Mouse (Mus musculus) heart, embryonic 14.5 days (tissue): ENCODE results near the gene Rad21l. TPM values are rescaled to one million over a fixed set of nuclear protein-coding genes. Genes with fewer than 3 reads are reported as not detected.
"Not testable (repeated sequence)": the region's sequence is repeated elsewhere in the genome, so short reads cannot be mapped to it uniquely, and the experiment has no call there.

Source experiments
- ATAC-seq: fragments of 200-750 bp; cut with Nextera tagmentation; 2 replicates; pipeline ENCODE4 v1.8.0; 2017; ENCODE audit warnings: low read depth, moderate TSS enrichment; ENCODE audit not compliant: insufficient number of reproducible peaks, insufficient read depth, low FRiP score
- H3K27ac ChIP-seq, 2 experiments: fragments of 200-500 bp in 1 of 2; fragments of 300-500 bp in 1 of 2; sonication (generic) in 1 of 2; replicated peaks in 1 of 2; 2 replicates each; pipeline ENCODE4 v1.5.1; 2012 to 2014; ENCODE audit warnings: low read depth in 2 of 2, low read length in 2 of 2, control low read depth in 1 of 2, mild to moderate bottlenecking in 1 of 2, mixed read lengths in 1 of 2; ENCODE audit not compliant: control insufficient read depth in 1 of 2, insufficient read depth in 1 of 2
- H3K27me3 ChIP-seq: fragments of 300-500 bp; sonication (generic); 2 replicates; pipeline ENCODE4 v1.6.1; 2014; ENCODE audit warnings: mild to moderate bottlenecking, low read length, control low read depth; ENCODE audit not compliant: control insufficient read depth, insufficient read depth
- H3K36me3 ChIP-seq: fragments of 300-500 bp; sonication (generic); 2 replicates; pipeline ENCODE4 v1.6.1; 2014; ENCODE audit warnings: mild to moderate bottlenecking, control low read depth, low read length, mixed read lengths; ENCODE audit not compliant: control insufficient read depth, insufficient read depth
- H3K4me1 ChIP-seq, 2 experiments: fragments of 200-500 bp in 1 of 2; fragments of 300-500 bp in 1 of 2; sonication (generic) in 1 of 2; 2 replicates each; pipeline ENCODE4 v1.6.1; 2012 to 2014; ENCODE audit warnings: low read length in 2 of 2, control low read depth in 1 of 2, mixed read lengths in 1 of 2; ENCODE audit not compliant: control insufficient read depth in 2 of 2, insufficient read depth in 2 of 2
- H3K4me2 ChIP-seq: fragments of 300-500 bp; sonication (generic); 2 replicates; pipeline ENCODE4 v1.6.1; 2014; ENCODE audit warnings: mild to moderate bottlenecking, low read length
- H3K4me3 ChIP-seq, 2 experiments: fragments of 200-500 bp in 1 of 2; fragments of 300-500 bp in 1 of 2; sonication (generic) in 1 of 2; 2 replicates each; pipeline ENCODE4 v1.5.1; 2012 to 2014; ENCODE audit warnings: low read length in 2 of 2, mild to moderate bottlenecking in 2 of 2, control low read depth in 1 of 2, low read depth in 1 of 2, moderate library complexity in 1 of 2; ENCODE audit not compliant: control insufficient read depth in 1 of 2, insufficient read depth in 1 of 2
- H3K9ac ChIP-seq: fragments of 300-500 bp; sonication (generic); 2 replicates; pipeline ENCODE4 v1.6.1; 2014; ENCODE audit warnings: mild to moderate bottlenecking, low read length
- H3K9me3 ChIP-seq: fragments of 300-500 bp; sonication (generic); 2 replicates; pipeline ENCODE4 v1.6.1; 2016; ENCODE audit warnings: low read length, control low read depth; ENCODE audit not compliant: control insufficient read depth
- WGBS: fragments of 180-500 bp; shearing (Covaris S2); extraction: QIAGEN DNeasy Blood & Tissue Kit; methylation state at CpG from one replicate; pipeline ENCODE4 v1.1.7; 2014; 5-methylcytosine and 5-hydroxymethylcytosine counted together
- polyA plus RNA-seq: library from polyadenylated mRNA; unstranded; fragments of >200 nt; fragmentation: Nextera tagmentation; extraction: Ambion mirVana; gene quantifications from 2 replicates; pipeline ENCODE4 v1.2.1, GENCODE M21; 2014

Rad21l gene
- polyA plus RNA-seq, 1 experiment from 2014 or later, result not detected

DNA sequence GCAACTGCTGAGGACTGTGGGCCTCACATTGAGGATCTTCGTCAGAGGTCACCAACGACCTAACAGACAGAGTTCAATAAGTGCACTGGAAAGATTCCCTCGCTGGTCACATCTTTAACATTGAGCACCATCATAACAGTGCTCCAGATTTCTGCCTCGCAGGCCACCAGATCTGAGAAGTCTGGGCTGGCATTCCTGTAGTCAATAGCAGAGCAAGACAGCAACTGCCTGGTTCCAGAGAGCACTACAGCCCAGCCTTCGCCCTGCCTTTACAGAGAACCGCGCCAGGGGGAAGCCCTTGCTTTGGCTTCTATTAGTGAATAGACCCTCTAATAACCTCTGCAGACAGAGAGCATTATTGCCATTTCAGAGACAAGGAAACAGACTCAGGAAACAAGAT, 42.0 kb downstream of the Rad21l start:
- Histone ChIP-seq H3K4me2 (no peak overlapping the region), H3K4me1 (no peaks in the 10 kb centered on the region), H3K9ac (no peak overlapping the region), H3K4me3 (no peak overlapping the region), H3K27ac (no peak overlapping the region), H3K36me3 (no peaks in the 10 kb centered on the region), H3K27me3 (peaks cover 25% of the 10 kb centered on the region), H3K9me3 (no peaks in the 10 kb centered on the region)
- no peak for ATAC-seq
- WGBS, result 86% methylated on average over 7 of the region's 7 CpGs

DNA sequence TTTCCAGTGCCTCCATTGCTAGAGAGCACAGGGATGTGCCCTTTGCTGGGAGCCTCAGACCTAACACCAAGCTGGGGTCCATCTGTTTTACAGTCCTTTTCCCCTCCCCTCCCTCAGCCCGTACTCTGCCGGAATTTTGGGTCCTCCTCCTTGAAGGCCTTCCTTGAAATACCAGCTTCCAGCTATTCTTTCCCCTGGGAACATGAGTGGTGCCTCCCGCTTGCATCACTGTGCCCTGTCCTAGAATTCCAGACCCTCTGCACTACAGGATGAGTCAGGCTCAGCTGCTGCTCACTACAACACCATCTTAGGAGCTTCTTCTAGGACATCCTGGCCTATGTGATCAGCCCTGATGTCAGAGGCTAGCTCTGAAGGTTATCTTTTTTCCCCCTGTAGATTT, 44.6 kb downstream of the Rad21l start:
- H3K36me3 ChIP-seq, result no peaks in the 10 kb centered on the region

DNA sequence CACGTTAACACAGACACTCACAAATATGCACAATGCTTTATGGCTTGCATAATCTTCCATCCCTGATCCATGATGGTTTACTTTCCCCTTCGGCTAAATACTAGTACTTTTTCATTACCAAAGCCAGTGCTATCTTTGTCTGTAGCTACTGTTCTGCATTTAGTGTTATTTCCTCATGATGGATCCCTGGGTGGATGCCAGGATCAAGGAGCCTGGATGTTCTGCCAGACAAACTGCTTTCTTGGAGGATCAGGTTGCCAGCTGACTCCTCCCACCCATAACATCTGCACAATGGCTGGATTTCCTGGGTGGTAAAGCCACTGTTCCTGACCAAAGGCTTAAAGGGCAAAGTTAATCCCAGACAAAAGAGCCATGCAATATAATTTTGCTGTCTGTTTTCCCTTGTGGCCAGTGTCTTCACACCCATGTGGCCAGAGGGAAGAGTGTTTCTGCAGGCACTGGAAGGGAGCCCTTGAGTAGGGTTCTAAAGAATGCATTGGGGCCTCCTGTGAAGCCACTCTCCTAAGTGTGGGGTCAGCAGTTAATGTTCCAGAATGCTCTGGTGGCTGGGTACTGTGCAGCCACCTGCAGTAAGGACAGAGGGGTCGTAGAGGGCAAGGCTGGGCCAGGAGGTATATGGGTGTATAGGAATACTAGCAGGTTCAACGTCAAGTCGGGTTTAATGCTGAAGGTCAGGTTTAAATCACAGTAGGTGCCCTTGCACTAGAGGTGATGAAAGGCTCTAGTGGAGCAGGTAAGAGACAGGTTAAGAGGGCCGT, 51.6 kb downstream of the Rad21l start:
- no peak overlapping the region for H3K27ac ChIP-seq
- no peak overlapping the region for H3K9ac ChIP-seq
- no peaks in the 10 kb centered on the region; the same call in 1 of the 2 replicates for H3K27me3 ChIP-seq
- no peak for ATAC-seq
- no peaks in the 10 kb centered on the region for H3K4me1 ChIP-seq
- no peaks in the 10 kb centered on the region for H3K36me3 ChIP-seq
- no peaks in the 10 kb centered on the region for H3K9me3 ChIP-seq
- no peak overlapping the region for H3K4me2 ChIP-seq
- no peak overlapping the region for H3K4me3 ChIP-seq
- WGBS, result 60% methylated on average over 6 of the region's 6 CpGs

More for the DNA sequence above, 44.6 kb downstream of the Rad21l start:
- ATAC-seq, result no peak
- Histone ChIP-seq H3K4me3 (no peak overlapping the region), H3K9me3 (no peaks in the 10 kb centered on the region), H3K4me1 (no peaks in the 10 kb centered on the region), H3K27me3 (peaks cover 4% of the 10 kb centered on the region), H3K27ac (no peak overlapping the region), H3K9ac (no peak overlapping the region), H3K4me2 (no peak overlapping the region)
- WGBS, result 50% methylated on average over 3 of the region's 3 CpGs

DNA sequence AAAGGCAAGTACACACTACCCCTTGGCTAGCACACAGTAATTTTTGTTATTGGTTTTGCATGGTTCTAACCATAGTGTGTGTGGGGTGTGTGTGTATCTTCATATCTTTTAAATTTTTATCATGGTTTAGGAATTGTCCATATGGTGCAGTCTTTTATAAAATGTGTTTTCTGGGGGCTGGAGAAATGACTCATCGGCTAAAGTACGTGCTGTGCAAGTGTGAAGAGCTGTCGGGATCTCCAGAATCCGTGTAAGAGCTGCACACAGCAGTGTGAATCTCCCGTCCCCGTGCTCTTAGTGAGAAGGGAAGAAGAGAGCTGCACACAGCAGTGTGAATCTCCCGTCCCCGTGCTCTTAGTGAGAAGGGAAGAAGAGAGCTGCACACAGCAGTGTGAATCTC, 52.6 kb downstream of the Rad21l start:
- not testable (repeated sequence) for H3K36me3 ChIP-seq, H3K27me3 ChIP-seq, H3K4me3 ChIP-seq, H3K9me3 ChIP-seq, H3K4me1 ChIP-seq, H3K27ac ChIP-seq, H3K4me2 ChIP-seq, ATAC-seq, H3K9ac ChIP-seq
- 75% methylated on average over 6 of the region's 8 CpGs for WGBS

DNA sequence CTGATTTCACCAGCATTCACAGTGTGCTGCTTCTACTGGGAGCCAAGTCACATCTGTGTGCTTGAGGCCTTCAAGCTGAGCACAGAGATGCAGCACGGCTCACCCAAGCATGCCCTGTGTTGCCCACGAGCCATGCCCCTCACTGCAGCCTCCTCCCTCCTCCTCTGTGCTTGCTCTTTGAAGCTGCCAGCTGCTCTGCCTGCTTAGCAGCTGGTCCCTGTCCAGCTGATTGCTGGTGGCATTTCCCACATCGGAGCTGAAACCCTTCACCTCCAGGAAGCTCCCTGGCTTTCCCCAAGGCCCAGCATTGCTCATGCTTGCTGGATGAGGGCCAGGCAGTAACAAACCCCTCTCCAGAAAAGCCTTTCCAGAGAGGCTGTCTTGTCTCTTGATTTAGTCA, 58.4 kb downstream of the Rad21l start:
- no peak for ATAC-seq
- H3K4me3 ChIP-seq, result no peak overlapping the region
- no peak overlapping the region for H3K27ac ChIP-seq
- H3K4me1 ChIP-seq, result peaks cover 0 to 6% of the 10 kb centered on the region in 2 experiments; a peak in 3 of 4 replicates
- no peaks in the 10 kb centered on the region for H3K36me3 ChIP-seq
- no peak overlapping the region for H3K9ac ChIP-seq
- H3K9me3 ChIP-seq, result no peaks in the 10 kb centered on the region
- peaks cover 3% of the 10 kb centered on the region; the same call in 1 of the 2 replicates for H3K27me3 ChIP-seq
- 39% methylated on average over 3 of the region's 3 CpGs for WGBS
- H3K4me2 ChIP-seq, result no peak overlapping the region

DNA sequence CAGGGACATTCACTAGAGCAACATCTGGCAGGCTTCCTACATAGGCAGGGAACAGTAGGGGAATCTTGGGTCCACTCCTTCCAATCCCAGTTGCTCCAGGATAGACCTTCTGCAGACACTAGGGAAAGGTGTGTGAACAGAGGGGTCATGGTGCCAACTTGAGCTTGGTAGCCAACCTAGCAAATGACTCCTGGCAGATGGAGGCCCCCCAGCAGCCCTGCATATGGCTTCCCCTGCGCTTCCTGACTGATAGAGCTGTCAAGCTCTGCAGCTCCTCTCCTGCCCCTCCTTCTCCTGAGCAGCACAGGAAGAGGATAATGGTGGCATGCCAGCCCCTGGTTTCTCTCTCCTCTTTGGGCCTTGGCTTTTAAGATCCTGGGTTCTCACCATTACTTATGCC, 59.9 kb downstream of the Rad21l start:
- Histone ChIP-seq H3K27ac (no peak overlapping the region), H3K9me3 (no peaks in the 10 kb centered on the region), H3K27me3 (peaks cover 3% of the 10 kb centered on the region; the same call in 1 of the 2 replicates), H3K9ac (no peak overlapping the region), H3K36me3 (no peaks in the 10 kb centered on the region), H3K4me2 (no peak overlapping the region), H3K4me1 (peaks cover 0 to 6% of the 10 kb centered on the region in 2 experiments; a peak in 3 of 4 replicates), H3K4me3 (no peak overlapping the region)
- ATAC-seq, result no peak
- 58% methylated on average over 1 of the region's 1 CpGs for WGBS

DNA sequence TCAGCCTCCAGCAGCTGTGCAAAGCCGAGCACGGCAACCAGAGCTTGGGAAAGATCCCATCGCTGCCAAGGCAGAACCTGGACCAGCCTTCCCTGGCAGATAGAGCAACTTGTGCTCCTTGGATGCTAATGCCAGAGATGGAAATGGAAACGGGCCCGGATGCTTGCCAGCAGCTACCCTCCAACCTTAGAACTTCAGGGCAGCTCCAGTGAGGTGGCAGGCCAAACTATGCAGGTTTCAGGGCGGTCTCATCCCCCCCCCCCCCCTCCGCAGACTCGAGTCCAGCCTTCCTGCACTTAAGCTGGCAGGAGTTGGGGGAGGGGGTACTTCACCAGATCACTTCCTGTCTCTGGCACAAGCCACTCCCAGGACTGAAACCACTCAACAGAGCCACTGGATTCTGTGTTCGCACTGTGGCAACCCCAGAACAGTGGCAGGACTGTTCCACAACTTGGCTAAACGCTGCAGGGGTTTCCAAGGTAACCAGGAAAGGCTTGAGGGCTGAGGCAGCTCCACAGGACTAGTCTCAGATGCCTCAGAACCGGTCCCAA, 62.8 kb downstream of the Rad21l start:
- Histone ChIP-seq H3K27me3 (peaks cover 7% of the 10 kb centered on the region; the same call in 1 of the 2 replicates), H3K36me3 (no peaks in the 10 kb centered on the region), H3K27ac (no peak overlapping the region), H3K4me3 (no peak overlapping the region), H3K4me1 (peaks cover 0 to 6% of the 10 kb centered on the region in 2 experiments; a peak in 3 of 4 replicates), H3K4me2 (no peak overlapping the region), H3K9me3 (no peaks in the 10 kb centered on the region), H3K9ac (no peak overlapping the region)
- WGBS, result 34% methylated on average over 10 of the region's 11 CpGs
- peak; percentile 4; the same call in 1 of the 2 replicates for ATAC-seq
